Mouse (Mus musculus) neural tube, embryonic 11.5 days (tissue): ENCODE measurements at regions not wholly inside any gene's neighbourhood (a gene's known extent, or its start where the extent isn't known, plus 50 kb on each side); places are given as distances from the start of the nearest gene placed in this dataset.
"Not testable (repeated sequence)": the region's sequence is repeated elsewhere in the genome, so short reads cannot be mapped to it uniquely, and the experiment has no call there.

ENCODE experiments used
- ATAC-seq: fragments of 200-750 bp; cut with Nextera tagmentation; 2 replicates; pipeline ENCODE4 v1.8.0; 2017; ENCODE audit warnings: moderate number of reproducible peaks, mild to moderate bottlenecking, moderate TSS enrichment, moderate library complexity; ENCODE audit not compliant: insufficient read depth, low FRiP score, low TSS enrichment
- DNase-seq: peaks from one replicate; pipeline ENCODE4 v3.0.0-alpha.2; 2015; ENCODE audit warnings: low spot score
- H3K27ac ChIP-seq: fragments of 300-500 bp; sonication (generic); 2 replicates; pipeline ENCODE4 v1.5.1; 2014; ENCODE audit warnings: low read depth, mild to moderate bottlenecking, low read length
- H3K27me3 ChIP-seq: fragments of 300-500 bp; sonication (generic); 2 replicates; pipeline ENCODE4 v1.6.1; 2014; ENCODE audit warnings: mild to moderate bottlenecking, low read length, mixed read lengths; ENCODE audit not compliant: control insufficient read depth, insufficient read depth
- H3K36me3 ChIP-seq: fragments of 300-500 bp; sonication (generic); 2 replicates; pipeline ENCODE4 v1.6.1; 2014; ENCODE audit warnings: mild to moderate bottlenecking, low read length, moderate library complexity, mixed read lengths; ENCODE audit not compliant: control insufficient read depth, insufficient read depth
- H3K4me1 ChIP-seq: fragments of 300-500 bp; sonication (generic); 2 replicates; pipeline ENCODE4 v1.6.1; 2014; ENCODE audit warnings: low read length, mixed read lengths; ENCODE audit not compliant: control insufficient read depth, insufficient read depth
- H3K4me2 ChIP-seq: fragments of 300-500 bp; sonication (generic); 2 replicates; pipeline ENCODE4 v1.6.1; 2014; ENCODE audit warnings: low read depth, mild to moderate bottlenecking, moderate library complexity
- H3K4me3 ChIP-seq: fragments of 300-500 bp; sonication (generic); 2 replicates; pipeline ENCODE4 v1.5.1; 2014; ENCODE audit warnings: low read depth, low read length
- H3K9ac ChIP-seq: fragments of 300-500 bp; sonication (generic); 2 replicates; pipeline ENCODE4 v1.6.1; 2014; ENCODE audit warnings: mild to moderate bottlenecking, low read length
- H3K9me3 ChIP-seq: fragments of 300-500 bp; sonication (generic); 2 replicates; pipeline ENCODE4 v1.6.1; 2016; ENCODE audit warnings: low read length; ENCODE audit not compliant: control insufficient read depth
- WGBS: fragments of 180-500 bp; shearing (Covaris S2); extraction: QIAGEN DNeasy Blood & Tissue Kit; methylation state at CpG from one replicate; pipeline ENCODE4 v1.1.7; 2014; 5-methylcytosine and 5-hydroxymethylcytosine counted together

GRCm38 (mm10) chrX:70871209-70871608, 178.8 kb upstream of the Mamld1 start:
- ATAC-seq (no peak), DNase-seq (no peak)
- Histone ChIP-seq H3K36me3 (no peaks in the 10 kb centered on the region), H3K9ac (no peak overlapping the region), H3K4me2 (no peak overlapping the region), H3K9me3 (no peaks in the 10 kb centered on the region), H3K4me1 (no peaks in the 10 kb centered on the region), H3K27me3 (no peaks in the 10 kb centered on the region), H3K27ac (no peak overlapping the region), H3K4me3 (no peak overlapping the region)
- 87% methylated on average over 1 of the region's 1 CpGs for WGBS

- Histone ChIP-seq H3K27me3 (no peaks in the 10 kb centered on the region), H3K9ac (no peak overlapping the region), H3K4me2 (no peak overlapping the region), H3K4me1 (no peaks in the 10 kb centered on the region), H3K4me3 (no peak overlapping the region), H3K27ac (no peak overlapping the region), H3K36me3 (no peaks in the 10 kb centered on the region), H3K9me3 (no peaks in the 10 kb centered on the region)
- ATAC-seq (no peak), DNase-seq (no peak)
- WGBS, result 92% methylated on average over 2 of the region's 2 CpGs
Measured at GRCm38 (mm10) chrX:70881326-70881725, 168.7 kb upstream of the Mamld1 start.

GRCm38 (mm10) chrX:70883461-70883860, 166.6 kb upstream of the Mamld1 start:
- H3K4me3 ChIP-seq, result no peak overlapping the region
- no peaks in the 10 kb centered on the region for H3K36me3 ChIP-seq
- no peaks in the 10 kb centered on the region for H3K27me3 ChIP-seq
- no peak for DNase-seq
- H3K9me3 ChIP-seq, result no peaks in the 10 kb centered on the region
- WGBS, result 70% methylated on average over 2 of the region's 2 CpGs
- H3K4me1 ChIP-seq, result no peaks in the 10 kb centered on the region
- H3K27ac ChIP-seq, result no peak overlapping the region
- ATAC-seq, result no peak
- no peak overlapping the region for H3K9ac ChIP-seq
- no peak overlapping the region for H3K4me2 ChIP-seq

GRCm38 (mm10) chrX:70894517-70894916, 155.5 kb upstream of the Mamld1 start:
- Histone ChIP-seq H3K36me3 (no peaks in the 10 kb centered on the region), H3K4me1 (no peaks in the 10 kb centered on the region), H3K9me3 (no peaks in the 10 kb centered on the region), H3K4me2 (no peak overlapping the region), H3K27ac (no peak overlapping the region), H3K4me3 (no peak overlapping the region), H3K27me3 (no peaks in the 10 kb centered on the region), H3K9ac (no peak overlapping the region)
- ATAC-seq (no peak), DNase-seq (no peak)
- WGBS, result 89% methylated on average over 2 of the region's 2 CpGs

GRCm38 (mm10) chrX:70895554-70895953, 154.5 kb upstream of the Mamld1 start:
- Histone ChIP-seq H3K4me2 (no peak overlapping the region), H3K4me3 (no peak overlapping the region), H3K27ac (no peak overlapping the region), H3K27me3 (no peaks in the 10 kb centered on the region), H3K9ac (no peak overlapping the region), H3K9me3 (no peaks in the 10 kb centered on the region), H3K36me3 (no peaks in the 10 kb centered on the region), H3K4me1 (no peaks in the 10 kb centered on the region)
- no peak for ATAC-seq
- WGBS, result 84% methylated on average over 4 of the region's 4 CpGs
- DNase-seq, result no peak

GRCm38 (mm10) chrX:70897110-70897721, 152.8 kb upstream of the Mamld1 start:
- Histone ChIP-seq H3K4me1 (no peaks in the 10 kb centered on the region), H3K27me3 (no peaks in the 10 kb centered on the region), H3K9ac (no peak overlapping the region), H3K4me2 (no peak overlapping the region), H3K4me3 (no peak overlapping the region), H3K27ac (no peak overlapping the region), H3K9me3 (no peaks in the 10 kb centered on the region), H3K36me3 (no peaks in the 10 kb centered on the region)
- DNase-seq, result no peak
- WGBS, result 62% methylated on average over 2 of the region's 2 CpGs
- ATAC-seq, result no peak

GRCm38 (mm10) chrX:70898836-70899235, 151.2 kb upstream of the Mamld1 start:
- DNase-seq, H3K27ac ChIP-seq: not testable (repeated sequence)
- 78% methylated on average over 1 of the region's 1 CpGs for WGBS

GRCm38 (mm10) chrX:70899720-70900479, 150.2 kb upstream of the Mamld1 start:
- DNase-seq (no peak), ATAC-seq (no peak)
- Histone ChIP-seq H3K27ac (no peak overlapping the region), H3K9me3 (no peaks in the 10 kb centered on the region), H3K4me2 (no peak overlapping the region), H3K36me3 (no peaks in the 10 kb centered on the region), H3K27me3 (no peaks in the 10 kb centered on the region), H3K4me1 (no peaks in the 10 kb centered on the region), H3K9ac (no peak overlapping the region), H3K4me3 (no peak overlapping the region)
- 77% methylated on average over 8 of the region's 8 CpGs for WGBS

More at GRCm38 (mm10) chrX:70898836-70899235, 151.2 kb upstream of the Mamld1 start:
- ATAC-seq, H3K4me1 ChIP-seq, H3K27me3 ChIP-seq, H3K9me3 ChIP-seq, H3K36me3 ChIP-seq, H3K4me2 ChIP-seq, H3K4me3 ChIP-seq, H3K9ac ChIP-seq: not testable (repeated sequence)

GRCm38 (mm10) chrX:70925646-70926045, 124.4 kb upstream of the Mamld1 start:
- 77% methylated on average over 2 of the region's 2 CpGs for WGBS
- no peak overlapping the region for H3K27ac ChIP-seq
- ATAC-seq (no peak), DNase-seq (no peak)
- no peaks in the 10 kb centered on the region for H3K4me1 ChIP-seq
- no peak overlapping the region for H3K9ac ChIP-seq
- no peaks in the 10 kb centered on the region for H3K36me3 ChIP-seq
- no peak overlapping the region for H3K4me2 ChIP-seq
- no peak overlapping the region for H3K4me3 ChIP-seq
- no peaks in the 10 kb centered on the region for H3K27me3 ChIP-seq
- H3K9me3 ChIP-seq, result no peaks in the 10 kb centered on the region
